Mouse (Mus musculus) forebrain, embryonic 15.5 days (tissue): ENCODE results near the gene Rpl27a. TPM values are rescaled to one million over a fixed set of nuclear protein-coding genes. Genes with fewer than 3 reads are reported as not detected.

Experiments
- ATAC-seq: fragments of 200-750 bp; cut with Nextera tagmentation; replicated peaks from 2 replicates; pipeline ENCODE4 v1.8.0; 2017; ENCODE audit warnings: mild to moderate bottlenecking, moderate TSS enrichment, moderate library complexity
- H3K27ac ChIP-seq: fragments of 300-500 bp; sonication (generic); replicated peaks from 2 replicates; pipeline ENCODE4 v1.5.1; 2015; ENCODE audit warnings: mild to moderate bottlenecking, inconsistent platforms
- H3K27me3 ChIP-seq: fragments of 300-500 bp; sonication (generic); 2 replicates; pipeline ENCODE4 v1.6.1; 2015; ENCODE audit warnings: inconsistent platforms
- H3K36me3 ChIP-seq: fragments of 300-500 bp; sonication (generic); 2 replicates; pipeline ENCODE4 v1.6.1; 2015; ENCODE audit warnings: mild to moderate bottlenecking, inconsistent platforms
- H3K4me1 ChIP-seq: fragments of 300-500 bp; sonication (generic); 2 replicates; pipeline ENCODE4 v1.6.1; 2015; ENCODE audit warnings: inconsistent platforms
- H3K4me2 ChIP-seq: fragments of 300-500 bp; sonication (generic); replicated peaks from 2 replicates; pipeline ENCODE4 v1.6.1; 2015; ENCODE audit warnings: mild to moderate bottlenecking, inconsistent platforms
- H3K4me3 ChIP-seq: fragments of 300-500 bp; sonication (generic); 2 replicates; pipeline ENCODE4 v1.5.1; 2015; ENCODE audit warnings: mild to moderate bottlenecking, inconsistent platforms
- H3K9ac ChIP-seq: fragments of 300-500 bp; sonication (generic); replicated peaks from 2 replicates; pipeline ENCODE4 v1.6.1; 2015; ENCODE audit warnings: mild to moderate bottlenecking, inconsistent platforms
- H3K9me3 ChIP-seq: fragments of 300-500 bp; sonication (generic); 2 replicates; pipeline ENCODE4 v1.6.1; 2016; ENCODE audit warnings: inconsistent platforms
- WGBS: fragments of 180-500 bp; shearing (Covaris S2); methylation state at CpG from one replicate; pipeline ENCODE4 v1.1.7; 2015; ENCODE audit warnings: mixed read lengths; 5-methylcytosine and 5-hydroxymethylcytosine counted together
- polyA plus RNA-seq: library from polyadenylated mRNA; unstranded; fragments of >200 nt; fragmentation: Nextera tagmentation; extraction: Ambion mirVana; gene quantifications from 2 replicates; pipeline ENCODE4 v1.2.1, GENCODE M21; 2015

The Rpl27a gene
- polyA plus RNA-seq, 1 experiment from 2014 or later = 86.3 TPM

DNA sequence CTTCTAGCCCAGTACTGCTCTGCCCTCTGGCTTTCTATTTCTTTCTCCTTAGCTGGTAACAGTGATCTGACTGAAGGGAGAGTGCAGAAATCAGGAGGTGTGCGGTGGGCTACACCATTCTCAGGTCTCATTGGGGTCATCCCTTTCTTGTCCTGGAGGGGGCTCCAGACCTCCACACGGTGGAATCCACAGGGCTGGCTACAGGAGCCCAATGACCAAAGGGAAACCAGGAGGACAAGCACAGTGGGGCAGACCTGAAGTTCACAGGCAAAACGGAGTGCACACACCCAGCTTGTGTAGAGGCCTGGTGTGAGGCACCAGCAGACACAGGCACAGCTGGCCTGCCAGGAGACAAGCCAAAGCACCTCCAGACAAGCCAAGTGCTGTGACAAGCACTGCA is 9.4 kb downstream of the Rpl27a start:
- no peak overlapping the region for H3K4me3 ChIP-seq
- H3K4me2 ChIP-seq = no peak overlapping the region
- peak; percentile 42; the same call in 1 of the 2 replicates for ATAC-seq
- no peaks in the 10 kb centered on the region for H3K9me3 ChIP-seq
- no peaks in the 10 kb centered on the region for H3K27me3 ChIP-seq
- peaks cover 16% of the 10 kb centered on the region for H3K36me3 ChIP-seq
- H3K9ac ChIP-seq = no peak overlapping the region
- H3K4me1 ChIP-seq = 0 out of 2 replicates have a peak, but pooled peaks cover 3% of the 10 kb centered on the region
- WGBS = 14% methylated on average over 3 of the region's 3 CpGs
- no peak overlapping the region for H3K27ac ChIP-seq

DNA sequence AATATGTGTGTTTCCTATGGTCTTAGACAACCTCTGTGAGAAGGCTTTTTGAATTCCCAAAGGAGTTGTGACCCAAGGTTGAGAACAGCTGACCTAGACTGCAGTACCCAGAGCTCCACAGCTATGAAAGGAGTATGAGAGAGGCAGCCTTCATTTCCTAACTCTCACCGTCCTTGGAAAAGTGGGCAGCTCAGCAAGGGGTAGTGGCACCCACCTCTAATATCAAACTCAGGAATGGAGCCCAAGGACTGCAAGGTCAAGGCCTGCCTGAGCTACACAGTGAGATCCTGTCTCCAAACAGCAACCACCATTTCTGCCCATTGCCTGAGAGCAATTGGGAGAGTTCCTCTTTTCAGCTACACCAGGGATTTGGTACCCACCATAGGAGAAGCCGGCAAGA is 10.8 kb downstream of the Rpl27a start:
- H3K9ac ChIP-seq = no peak overlapping the region
- H3K4me2 ChIP-seq = no peak overlapping the region
- H3K4me1 ChIP-seq = no peaks in the 10 kb centered on the region
- ATAC-seq = no peak
- H3K9me3 ChIP-seq = no peaks in the 10 kb centered on the region
- H3K27ac ChIP-seq = no peak overlapping the region
- H3K27me3 ChIP-seq = no peaks in the 10 kb centered on the region
- no peak overlapping the region for H3K4me3 ChIP-seq
- H3K36me3 ChIP-seq = peaks cover 6% of the 10 kb centered on the region; the same call in 1 of the 2 replicates
- 85% methylated on average over 2 of the region's 2 CpGs for WGBS

- ATAC-seq = no peak
- Histone ChIP-seq H3K4me1 (peaks cover 9% of the 10 kb centered on the region), H3K4me2 (no peak overlapping the region), H3K9me3 (no peaks in the 10 kb centered on the region), H3K9ac (no peak overlapping the region), H3K36me3 (no peaks in the 10 kb centered on the region), H3K4me3 (no peak overlapping the region), H3K27ac (no peak overlapping the region), H3K27me3 (no peaks in the 10 kb centered on the region)
- WGBS = 85% methylated on average over 5 of the region's 5 CpGs
Measured at GRCm38 (mm10) chr7:109531501-109531900, 12.6 kb downstream of the Rpl27a start.

DNA sequence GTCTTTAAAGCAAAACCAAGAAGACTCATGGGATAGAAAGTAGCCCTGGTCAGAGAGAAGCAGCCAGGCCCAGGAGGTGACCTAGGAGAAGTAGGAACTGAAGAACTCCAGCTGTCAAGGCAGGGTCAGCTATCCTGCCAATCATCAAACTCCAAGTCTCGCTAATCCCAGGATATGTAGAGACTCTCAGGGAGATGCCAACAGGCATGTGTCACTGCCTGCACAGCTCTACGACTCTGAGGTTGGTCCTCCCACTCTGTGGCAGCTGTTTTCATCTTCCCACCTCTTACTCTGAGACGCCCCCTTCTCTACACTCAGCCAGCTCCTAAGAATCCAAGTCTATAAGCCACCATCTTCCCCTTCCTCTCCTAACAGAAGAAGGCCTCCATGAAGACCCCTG is 13.7 kb downstream of the Rpl27a start:
- no peaks in the 10 kb centered on the region for H3K9me3 ChIP-seq
- H3K27ac ChIP-seq = no peak overlapping the region
- no peak for ATAC-seq
- H3K4me2 ChIP-seq = no peak overlapping the region
- peaks cover 17% of the 10 kb centered on the region for H3K4me1 ChIP-seq
- WGBS = 77% methylated on average over 3 of the region's 3 CpGs
- H3K36me3 ChIP-seq = no peaks in the 10 kb centered on the region
- no peaks in the 10 kb centered on the region for H3K27me3 ChIP-seq
- H3K9ac ChIP-seq = no peak overlapping the region
- H3K4me3 ChIP-seq = no peak overlapping the region

DNA sequence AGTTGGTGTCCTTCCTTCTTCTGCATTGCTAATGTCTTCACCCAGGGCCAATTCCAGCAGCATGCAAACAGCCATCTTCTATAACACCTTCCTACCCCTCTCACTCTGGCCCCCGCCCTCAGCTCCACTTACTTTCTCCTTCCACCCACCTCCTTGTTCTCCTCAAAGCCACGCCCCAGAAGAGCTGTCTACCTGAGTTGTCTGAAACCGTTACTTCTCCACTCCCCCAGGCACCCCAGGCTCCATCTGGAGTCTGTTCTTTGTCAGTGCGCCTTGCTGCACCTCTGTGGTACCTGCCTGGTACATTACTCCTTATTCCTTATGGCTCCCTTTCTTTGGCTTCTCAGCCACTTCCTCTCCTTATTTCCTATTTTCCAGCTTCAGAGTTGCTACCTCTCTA is 14.2 kb downstream of the Rpl27a start:
- ATAC-seq = no peak
- WGBS = 83% methylated on average over 4 of the region's 4 CpGs
- H3K27me3 ChIP-seq = no peaks in the 10 kb centered on the region
- no peak overlapping the region for H3K27ac ChIP-seq
- no peak overlapping the region for H3K4me3 ChIP-seq
- no peaks in the 10 kb centered on the region for H3K9me3 ChIP-seq
- H3K9ac ChIP-seq = no peak overlapping the region
- peaks cover 17% of the 10 kb centered on the region for H3K4me1 ChIP-seq
- H3K4me2 ChIP-seq = no peak overlapping the region
- no peaks in the 10 kb centered on the region for H3K36me3 ChIP-seq

DNA sequence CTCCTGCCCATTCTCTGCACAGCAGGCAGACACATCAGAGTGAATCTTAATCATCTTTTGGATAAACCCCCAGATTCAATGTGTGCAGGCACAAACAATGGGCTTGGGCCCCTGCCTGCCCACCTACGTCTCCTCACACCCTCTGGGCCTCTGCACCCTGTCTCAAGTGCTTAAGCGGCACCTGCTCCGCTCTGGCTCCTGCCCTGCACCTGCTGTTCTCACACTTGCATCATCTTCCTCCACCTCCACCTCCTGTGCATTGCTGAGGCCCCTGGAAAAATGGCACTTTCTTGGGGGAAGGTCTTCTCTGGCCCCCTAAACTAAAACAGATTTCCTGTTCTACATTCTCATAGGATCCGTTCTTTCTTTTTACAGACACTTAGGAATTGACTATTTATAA is 14.9 kb downstream of the Rpl27a start:
- ATAC-seq = no peak
- Histone ChIP-seq H3K27me3 (no peaks in the 10 kb centered on the region), H3K4me3 (no peak overlapping the region), H3K4me2 (no peak overlapping the region), H3K27ac (no peak overlapping the region), H3K36me3 (no peaks in the 10 kb centered on the region), H3K9ac (no peak overlapping the region), H3K4me1 (peaks cover 17% of the 10 kb centered on the region), H3K9me3 (no peaks in the 10 kb centered on the region)
- WGBS = 80% methylated on average over 4 of the region's 4 CpGs

GRCm38 (mm10) chr7:109534921-109535320 is 16.0 kb downstream of the Rpl27a start:
- no peak overlapping the region for H3K4me2 ChIP-seq
- no peak overlapping the region for H3K9ac ChIP-seq
- H3K4me1 ChIP-seq = peaks cover 17% of the 10 kb centered on the region
- H3K36me3 ChIP-seq = no peaks in the 10 kb centered on the region
- no peaks in the 10 kb centered on the region for H3K27me3 ChIP-seq
- no peaks in the 10 kb centered on the region for H3K9me3 ChIP-seq
- ATAC-seq = no peak
- H3K27ac ChIP-seq = no peak overlapping the region
- H3K4me3 ChIP-seq = no peak overlapping the region
- WGBS = 99% methylated on average over 3 of the region's 3 CpGs

DNA sequence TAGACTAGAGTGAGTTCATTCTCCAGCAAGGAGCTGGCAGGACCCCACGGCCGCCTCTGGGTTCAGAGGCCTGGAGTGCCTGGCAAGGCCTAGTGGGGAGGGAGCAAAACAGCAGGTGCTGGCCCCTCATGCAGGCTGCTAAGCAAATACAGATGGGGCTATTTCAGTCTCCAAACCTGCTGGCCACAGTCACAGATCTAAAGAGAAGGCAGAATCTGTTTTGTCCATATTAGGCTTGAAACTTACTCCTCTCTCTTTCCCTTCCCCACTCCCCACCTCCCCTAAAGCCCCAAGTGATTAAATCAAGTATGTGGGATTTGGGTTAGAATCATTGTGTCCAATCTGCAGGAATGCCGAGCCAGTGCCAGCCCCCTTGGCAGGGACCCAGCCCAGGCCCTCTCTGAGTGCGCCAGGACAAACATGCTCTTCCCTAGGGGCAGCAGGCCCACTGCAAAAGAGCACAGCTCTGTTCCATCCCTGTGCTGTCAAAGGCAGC is 17.6 kb downstream of the Rpl27a start:
- Histone ChIP-seq H3K9me3 (no peaks in the 10 kb centered on the region), H3K9ac (no peak overlapping the region), H3K27ac (peak overlapping the region; percentile 59), H3K4me3 (no peak overlapping the region), H3K27me3 (no peaks in the 10 kb centered on the region), H3K36me3 (no peaks in the 10 kb centered on the region), H3K4me2 (no peak overlapping the region; the same call in 1 of the 2 replicates), H3K4me1 (peaks cover 17% of the 10 kb centered on the region)
- ATAC-seq = peak; percentile 93
- 23% methylated on average over 4 of the region's 4 CpGs for WGBS

DNA sequence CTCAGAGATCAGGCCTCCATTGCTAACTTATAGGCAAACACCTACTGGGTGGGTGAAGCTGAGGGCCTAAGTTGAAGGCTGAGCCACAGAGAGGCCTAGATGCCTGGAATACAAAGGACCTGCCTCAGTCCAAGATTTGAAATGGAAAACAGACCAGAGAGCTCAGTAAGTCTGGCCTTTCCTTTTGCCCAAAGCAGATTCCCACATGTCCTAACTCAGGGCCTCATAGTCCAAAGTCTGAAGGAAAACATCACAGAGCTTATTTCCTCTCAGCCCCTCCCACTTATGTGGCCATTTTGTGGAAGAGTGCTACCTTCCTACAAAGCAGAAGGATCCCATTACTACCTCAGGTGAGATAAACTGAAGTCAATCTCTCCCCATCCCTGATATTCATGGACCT is 22.0 kb downstream of the Rpl27a start:
- Histone ChIP-seq H3K27me3 (no peaks in the 10 kb centered on the region), H3K4me3 (no peak overlapping the region), H3K9me3 (no peaks in the 10 kb centered on the region), H3K27ac (no peak overlapping the region), H3K36me3 (no peaks in the 10 kb centered on the region), H3K4me1 (peaks cover 14% of the 10 kb centered on the region), H3K4me2 (no peak overlapping the region), H3K9ac (no peak overlapping the region)
- no peak for ATAC-seq

DNA sequence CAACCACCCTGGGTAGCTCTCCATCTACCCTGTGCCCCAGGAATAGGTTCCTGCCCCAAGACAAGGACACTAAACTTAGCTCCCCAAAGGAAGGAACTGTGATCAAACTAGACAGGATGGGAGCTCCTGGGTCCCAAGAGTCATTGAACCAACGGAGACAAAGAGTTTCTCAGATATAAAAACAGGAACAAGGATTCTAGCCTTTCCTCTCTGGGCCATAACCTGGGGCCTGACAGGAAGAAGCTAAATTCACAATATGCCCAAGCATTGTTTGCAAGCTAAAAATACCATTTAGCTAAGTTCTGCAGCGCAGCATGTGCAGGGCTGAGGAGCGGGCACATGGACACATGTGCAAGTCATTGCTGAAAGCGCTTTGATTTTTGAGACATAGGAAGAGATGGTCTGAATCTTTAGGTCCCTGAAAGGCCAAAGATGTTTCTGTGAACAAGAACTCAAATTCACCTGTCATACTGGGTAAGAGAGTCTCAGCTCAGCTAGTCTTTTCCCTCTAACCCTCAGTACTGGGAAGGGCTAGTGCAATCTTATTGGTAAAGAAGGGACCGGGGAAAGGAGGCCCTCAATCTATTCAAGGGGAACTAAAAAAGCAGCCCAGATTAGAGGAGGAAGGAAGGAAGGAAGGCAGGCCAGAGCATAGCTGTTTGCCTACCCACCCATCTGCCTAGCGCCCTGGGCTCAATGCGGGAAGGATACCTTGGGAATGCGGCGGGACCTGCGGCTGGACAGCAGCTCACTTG is 22.8 kb downstream of the Rpl27a start:
- H3K4me2 ChIP-seq = no peak overlapping the region
- no peaks in the 10 kb centered on the region for H3K9me3 ChIP-seq
- no peaks in the 10 kb centered on the region for H3K27me3 ChIP-seq
- 94% methylated on average over 10 of the region's 10 CpGs for WGBS
- peaks cover 5% of the 10 kb centered on the region for H3K4me1 ChIP-seq
- H3K36me3 ChIP-seq = no peaks in the 10 kb centered on the region
- no peak for ATAC-seq
- H3K27ac ChIP-seq = no peak overlapping the region
- H3K4me3 ChIP-seq = no peak overlapping the region
- no peak overlapping the region for H3K9ac ChIP-seq

DNA sequence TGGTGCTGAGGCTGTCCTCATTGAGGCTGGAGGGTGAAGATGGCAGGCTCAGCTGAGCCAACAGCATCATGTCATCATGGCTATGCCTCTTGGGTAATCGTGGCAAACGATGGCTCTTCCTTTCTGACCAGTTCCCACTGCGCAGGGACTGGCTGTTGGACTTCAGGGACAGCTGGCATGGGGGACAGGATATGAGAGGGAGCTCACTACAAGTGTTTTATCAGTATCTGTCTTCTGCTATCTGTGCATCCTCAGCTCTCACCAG is 23.3 kb downstream of the Rpl27a start:
- Histone ChIP-seq H3K9ac (no peak overlapping the region), H3K36me3 (no peaks in the 10 kb centered on the region)
- no peak for ATAC-seq

DNA sequence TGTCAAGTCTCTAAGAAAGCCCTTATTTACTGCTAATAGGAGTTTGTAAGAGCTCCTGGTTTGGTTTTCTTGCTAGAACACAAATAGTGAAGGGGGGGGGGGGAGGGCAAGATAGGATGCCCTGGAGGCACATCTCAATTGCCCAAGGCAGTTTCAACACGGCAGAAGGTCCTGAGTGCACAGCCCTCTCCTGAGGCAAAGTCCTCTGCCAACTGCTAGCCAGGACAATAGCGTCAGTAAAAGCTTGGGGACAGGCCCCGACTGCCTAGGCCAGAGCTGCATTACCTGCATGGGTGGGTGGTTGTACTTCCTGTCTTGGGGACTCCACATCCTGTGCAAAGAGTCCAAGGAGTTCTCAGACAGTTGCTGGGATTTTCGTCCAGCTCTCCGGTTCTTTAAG is 25.8 kb downstream of the Rpl27a start:
- H3K9me3 ChIP-seq = no peaks in the 10 kb centered on the region
- H3K27me3 ChIP-seq = no peaks in the 10 kb centered on the region
- no peaks in the 10 kb centered on the region for H3K36me3 ChIP-seq
- no peaks in the 10 kb centered on the region for H3K4me1 ChIP-seq
- no peak overlapping the region for H3K9ac ChIP-seq
- ATAC-seq = no peak
- H3K27ac ChIP-seq = no peak overlapping the region
- H3K4me2 ChIP-seq = no peak overlapping the region
- 80% methylated on average over 5 of the region's 5 CpGs for WGBS
- H3K4me3 ChIP-seq = no peak overlapping the region

More for the DNA sequence above, 23.3 kb downstream of the Rpl27a start:
- Histone ChIP-seq H3K4me2 (no peak overlapping the region), H3K27ac (no peak overlapping the region), H3K27me3 (no peaks in the 10 kb centered on the region), H3K9me3 (no peaks in the 10 kb centered on the region), H3K4me1 (no peaks in the 10 kb centered on the region), H3K4me3 (no peak overlapping the region)
- WGBS = 92% methylated on average over 3 of the region's 3 CpGs
